Mouse (Mus musculus): ENCODE data around the gene Il12a. TPM values are rescaled to one million over a fixed set of nuclear protein-coding genes. Genes with fewer than 3 reads are reported as not detected.

The Il12a gene
- polyA plus RNA-seq (2017; shearing (Covaris generic)) = under 1 TPM in 1 of 3 experiments, not detected in 2; 0.59 TPM

DNA sequence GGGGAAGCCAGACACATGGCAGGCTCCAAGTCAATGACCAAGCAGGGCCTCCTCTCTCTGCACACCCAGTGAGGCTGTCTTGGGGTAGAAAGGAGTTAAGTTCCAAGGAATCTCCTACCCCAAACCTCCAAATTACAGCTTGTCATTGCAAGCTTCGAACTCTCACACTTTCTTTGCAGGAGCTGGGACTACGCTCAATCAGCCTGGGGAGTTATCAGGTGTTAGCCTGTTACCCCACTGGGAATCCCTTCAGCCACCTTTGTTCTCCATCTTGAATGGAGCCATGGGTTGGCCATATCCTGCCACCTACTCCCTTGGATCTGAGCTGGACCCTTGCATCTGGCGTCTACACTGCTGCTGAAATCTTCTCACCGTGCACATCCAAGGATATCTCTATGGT lies at the start of gene Il12a:
TSS of gene Il12a (plus strand) at position 301 of the 400 bp plus-strand sequence.
- no peak for ATAC-seq

- no peak for ATAC-seq
Observed at GRCm38 (mm10) chr3:68642935-68643334, 47.5 kb upstream of the Il12a start.

DNA sequence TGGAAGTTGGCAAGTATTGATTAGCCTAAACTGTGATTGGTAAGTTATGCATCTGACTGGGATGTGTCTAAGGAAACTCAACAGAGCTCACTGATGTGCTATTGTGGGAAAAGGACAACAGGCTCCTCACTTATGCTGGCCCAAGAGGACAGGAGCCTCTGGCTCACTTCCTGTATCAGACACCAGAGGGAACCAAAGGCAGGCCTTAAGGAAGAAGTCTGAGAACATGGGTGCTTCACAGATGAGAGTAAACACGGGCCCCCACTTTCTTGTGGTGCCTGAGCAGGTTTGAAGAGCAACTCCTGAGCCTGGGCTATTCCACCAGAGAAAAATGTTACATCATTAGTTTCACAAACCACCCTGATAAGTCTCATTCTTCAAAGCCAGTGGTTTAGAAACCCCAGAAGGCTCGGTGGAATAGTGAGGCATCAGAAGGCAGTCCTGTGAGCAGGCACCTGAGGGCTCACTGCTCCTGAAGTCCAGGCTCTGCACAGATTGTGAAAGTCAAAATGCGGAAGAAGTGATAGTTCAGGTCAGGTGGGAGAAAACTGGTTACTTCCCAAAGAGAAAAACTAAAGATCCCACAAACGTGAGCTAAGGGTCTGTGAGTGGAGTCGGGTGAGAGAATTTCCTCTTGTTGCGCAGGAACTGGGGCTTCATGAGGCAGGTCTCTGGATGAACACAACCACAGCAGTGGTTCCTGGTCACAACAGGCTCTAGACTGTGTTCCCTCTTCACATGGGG lies 43.9 kb upstream of the Il12a start:
- peak; percentile 41 for ATAC-seq

GRCm38 (mm10) chr3:68647282-68647681 lies 43.2 kb upstream of the Il12a start:
- no peak for ATAC-seq

DNA sequence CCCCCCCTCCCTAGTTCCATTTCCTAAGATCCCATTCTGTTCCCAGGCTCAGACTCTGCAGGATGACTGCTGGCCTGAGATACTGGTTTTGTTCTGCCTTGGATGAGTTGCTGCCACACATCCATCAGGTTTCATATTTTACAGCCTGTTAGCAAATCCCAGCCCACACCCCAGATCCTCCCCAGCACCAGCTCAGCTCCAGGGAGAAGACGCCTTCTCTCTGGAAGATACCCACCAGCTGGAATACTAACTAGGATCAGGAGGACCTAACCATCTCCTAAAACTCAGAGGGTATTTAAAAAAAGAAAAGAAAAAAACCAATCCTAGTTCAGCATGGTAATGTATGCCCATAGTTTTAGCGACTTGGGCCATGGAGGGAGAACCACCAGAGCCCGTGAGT lies 40.2 kb upstream of the Il12a start:
- no peak for ATAC-seq

GRCm38 (mm10) chr3:68656607-68657352 lies 33.7 kb upstream of the Il12a start:
- ATAC-seq = no peak

- ATAC-seq = no peak
Observed at GRCm38 (mm10) chr3:68657589-68658245, 32.7 kb upstream of the Il12a start.

GRCm38 (mm10) chr3:68659996-68660395 lies 30.4 kb upstream of the Il12a start:
- ATAC-seq = no peak

- no peak for ATAC-seq
Observed at GRCm38 (mm10) chr3:68660538-68660937, 29.9 kb upstream of the Il12a start.

GRCm38 (mm10) chr3:68662386-68662785 lies 28.1 kb upstream of the Il12a start:
- no peak for ATAC-seq

DNA sequence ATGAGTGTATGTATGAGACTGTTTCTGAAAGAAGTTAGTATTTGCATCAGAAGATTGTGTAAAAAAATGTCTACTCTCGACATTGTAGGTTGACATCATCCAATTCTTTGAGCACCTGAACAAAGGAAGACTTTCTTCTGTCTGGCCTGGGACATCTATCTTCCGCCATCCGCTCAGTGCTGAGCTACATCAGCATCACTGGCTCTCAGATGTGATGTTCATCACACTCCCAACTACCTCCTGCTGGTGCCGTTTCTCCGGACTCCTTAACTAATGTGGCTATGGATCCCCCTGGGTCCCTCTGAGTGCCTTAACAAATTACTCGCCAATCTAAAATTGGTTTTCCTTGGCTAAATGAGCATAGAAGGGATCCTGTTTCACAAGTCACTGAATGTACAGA lies 26.1 kb upstream of the Il12a start:
- ATAC-seq = no peak

DNA sequence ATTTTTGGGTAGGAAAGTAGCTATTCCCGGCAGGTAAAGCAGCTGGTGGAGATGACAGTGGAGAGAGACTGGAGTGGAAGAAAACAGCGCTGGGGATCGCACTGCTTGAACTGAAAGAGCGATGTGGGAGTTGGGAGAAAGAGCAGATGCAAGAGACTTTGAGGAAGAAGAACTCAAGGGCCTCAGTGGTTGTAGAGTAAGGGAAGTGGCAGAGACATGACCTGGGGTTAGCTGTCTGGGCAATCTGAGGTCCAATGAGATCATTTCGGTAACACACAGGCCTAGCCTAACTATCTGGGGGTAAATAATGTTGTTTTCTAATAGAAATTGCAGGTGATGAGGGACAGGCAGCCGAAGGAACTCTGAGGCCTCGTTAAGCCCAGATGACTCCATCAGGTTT lies 24.1 kb upstream of the Il12a start:
- ATAC-seq = no peak

- ATAC-seq = no peak
Observed at GRCm38 (mm10) chr3:68667852-68668251, 22.6 kb upstream of the Il12a start.

GRCm38 (mm10) chr3:68669418-68669974 lies 20.9 kb upstream of the Il12a start:
- ATAC-seq = no peak

DNA sequence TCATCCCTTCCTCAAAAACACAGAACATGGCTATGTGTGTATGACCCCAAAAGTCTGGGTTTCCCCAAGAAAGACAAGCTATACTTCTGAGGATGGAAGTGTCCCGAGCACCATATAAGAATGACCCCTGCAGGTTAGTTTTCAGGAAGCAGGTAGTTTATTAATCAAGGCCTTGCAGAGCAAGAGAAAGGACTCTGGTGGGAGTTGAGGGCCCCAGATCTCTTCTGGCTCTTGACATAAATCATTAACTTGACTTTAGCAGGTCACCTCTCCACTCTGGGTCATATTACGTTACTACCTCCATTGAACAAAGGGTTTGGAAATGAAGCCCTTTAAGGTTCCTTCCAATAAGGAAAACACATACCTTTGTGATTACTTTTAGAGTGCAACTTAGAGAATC lies 15.7 kb upstream of the Il12a start:
- no peak for ATAC-seq

GRCm38 (mm10) chr3:68675216-68675835 lies 15.1 kb upstream of the Il12a start:
- no peak for ATAC-seq

DNA sequence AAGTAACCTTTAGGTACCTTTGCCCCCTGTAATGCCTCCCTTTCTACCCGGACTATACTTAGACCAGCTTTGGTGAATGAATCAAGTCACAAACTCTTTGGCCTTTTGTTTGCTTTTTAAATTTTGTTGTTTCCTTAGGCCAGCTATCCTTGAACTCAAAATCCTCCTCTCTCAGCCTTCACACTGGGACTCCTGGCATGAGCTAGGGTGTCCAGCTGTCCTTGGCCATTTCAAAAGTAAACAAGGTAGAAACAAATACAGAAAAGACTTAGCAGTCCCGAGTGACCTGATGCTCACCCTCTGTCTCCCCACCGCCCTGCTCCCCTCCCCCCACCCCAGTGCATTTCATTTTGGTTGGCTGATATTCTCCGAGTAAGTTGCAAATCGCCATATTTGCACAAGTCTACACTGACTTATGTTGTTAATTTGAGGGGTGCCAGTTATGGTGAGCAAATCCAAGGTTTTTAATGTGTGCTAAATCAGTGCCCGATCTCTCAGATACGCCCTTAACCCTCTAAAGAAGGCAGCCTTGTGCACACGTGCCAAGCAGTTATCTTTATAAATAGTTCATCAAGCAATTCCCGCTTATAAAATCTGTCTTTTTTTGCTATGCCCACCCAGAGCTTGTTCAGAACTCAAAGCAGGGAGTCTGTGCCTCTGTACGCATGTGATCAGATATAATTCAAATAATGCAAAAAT lies 14.3 kb upstream of the Il12a start:
- no peak for ATAC-seq

GRCm38 (mm10) chr3:68676831-68677303 lies 13.6 kb upstream of the Il12a start:
- ATAC-seq = peak; percentile 96

- no peak for ATAC-seq
Observed at GRCm38 (mm10) chr3:68678805-68679585, 11.4 kb upstream of the Il12a start.

DNA sequence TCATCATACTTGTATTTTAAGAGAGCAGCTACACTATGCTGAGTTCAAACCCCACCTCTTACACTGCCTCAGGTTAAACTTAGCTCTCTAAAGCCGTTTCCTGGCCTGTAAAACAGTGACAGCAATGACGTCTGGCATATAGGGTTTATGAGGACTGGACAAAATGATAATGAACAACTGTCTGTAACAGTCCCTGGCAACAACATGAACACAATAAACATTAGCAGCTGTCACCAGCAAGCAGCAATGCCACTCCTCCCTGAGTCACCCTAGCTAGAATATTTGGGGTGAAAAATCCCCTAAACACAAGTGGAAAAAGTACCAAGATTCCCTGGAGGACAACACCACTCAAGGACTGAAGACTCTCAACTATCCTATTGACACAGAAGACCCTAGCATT lies 6.9 kb upstream of the Il12a start:
- ATAC-seq = no peak

GRCm38 (mm10) chr3:68684207-68684606 lies 6.2 kb upstream of the Il12a start:
- ATAC-seq = no peak
